Mouse (Mus musculus): ENCODE results near the gene Znrf2.
A peak's percentile ranks its signal among the peaks of the same experiment; 100 is the strongest.
"Not testable (repeated sequence)": the region's sequence is repeated elsewhere in the genome, so short reads cannot be mapped to it uniquely, and the experiment has no call there.

Znrf2 gene

GRCm38 (mm10) chr6:54849179-54850156 is 32.8 kb downstream of the Znrf2 start:
- DNase-seq (ENCODE audit: low read depth in 1 of 2, low spot score in 2 of 2), result no peak

- no peak for DNase-seq (ENCODE audit: low read depth in 1 of 2, low spot score in 2 of 2)
These were observed 35.1 kb downstream of the Znrf2 start for GRCm38 (mm10) chr6:54851778-54852177.

GRCm38 (mm10) chr6:54852669-54853068 is 36.0 kb downstream of the Znrf2 start:
- no peak for DNase-seq (ENCODE audit: low read depth in 1 of 2, low spot score in 2 of 2)

GRCm38 (mm10) chr6:54854859-54855258 is 38.1 kb downstream of the Znrf2 start:
- no peak for DNase-seq (ENCODE audit: low read depth in 1 of 2, low spot score in 2 of 2)

GRCm38 (mm10) chr6:54855801-54856583 is 39.3 kb downstream of the Znrf2 start:
- no peak for DNase-seq (ENCODE audit: low read depth in 1 of 2, low spot score in 2 of 2)

- DNase-seq (ENCODE audit: low read depth in 1 of 2, low spot score in 2 of 2), result not testable (repeated sequence)
These were observed 42.4 kb downstream of the Znrf2 start for GRCm38 (mm10) chr6:54859159-54859558.

GRCm38 (mm10) chr6:54860180-54860579 is 43.5 kb downstream of the Znrf2 start:
- DNase-seq (ENCODE audit: low read depth in 1 of 2, low spot score in 2 of 2), result no peak

- DNase-seq (ENCODE audit: low read depth in 1 of 2, low spot score in 2 of 2), result no peak
These were observed 50.2 kb downstream of the Znrf2 start for GRCm38 (mm10) chr6:54866731-54867410.

- peak; percentile 34 to 56 for DNase-seq (ENCODE audit: low read depth in 1 of 2, low spot score in 2 of 2)
These were observed 50.7 kb downstream of the Znrf2 start for GRCm38 (mm10) chr6:54867411-54867745.

- no peak for DNase-seq (ENCODE audit: low read depth in 1 of 2, low spot score in 2 of 2)
These were observed 56.3 kb downstream of the Znrf2 start for GRCm38 (mm10) chr6:54873029-54873428.

- no peak for DNase-seq (ENCODE audit: low read depth in 1 of 2, low spot score in 2 of 2)
These were observed 60.1 kb downstream of the Znrf2 start for GRCm38 (mm10) chr6:54876782-54877181.

- no peak for DNase-seq (ENCODE audit: low read depth in 1 of 2, low spot score in 2 of 2)
These were observed 60.9 kb downstream of the Znrf2 start for GRCm38 (mm10) chr6:54877651-54878050.

GRCm38 (mm10) chr6:54878546-54878945 is 61.8 kb downstream of the Znrf2 start:
- DNase-seq (ENCODE audit: low read depth in 1 of 2, low spot score in 2 of 2), result no peak

- DNase-seq (ENCODE audit: low read depth in 1 of 2, low spot score in 2 of 2), result no peak
These were observed 63.4 kb downstream of the Znrf2 start for GRCm38 (mm10) chr6:54880086-54880485.

GRCm38 (mm10) chr6:54883424-54883823 is 66.7 kb downstream of the Znrf2 start:
- DNase-seq (ENCODE audit: low read depth in 1 of 2, low spot score in 2 of 2), result no peak

- DNase-seq (ENCODE audit: low read depth in 1 of 2, low spot score in 2 of 2), result no peak
These were observed 69.5 kb downstream of the Znrf2 start for GRCm38 (mm10) chr6:54886195-54886594.

- DNase-seq (ENCODE audit: low read depth in 1 of 2, low spot score in 2 of 2), result no peak
These were observed 73.5 kb downstream of the Znrf2 start for GRCm38 (mm10) chr6:54890221-54890620.

- DNase-seq (ENCODE audit: low read depth in 1 of 2, low spot score in 2 of 2), result no peak
These were observed 74.7 kb downstream of the Znrf2 start for GRCm38 (mm10) chr6:54891384-54891783.

GRCm38 (mm10) chr6:54900256-54900655 is 83.5 kb downstream of the Znrf2 start:
- no peak for DNase-seq (ENCODE audit: low read depth in 1 of 2, low spot score in 2 of 2)

- no peak for DNase-seq (ENCODE audit: low read depth in 1 of 2, low spot score in 2 of 2)
These were observed 85.8 kb downstream of the Znrf2 start for GRCm38 (mm10) chr6:54902547-54902946.
